Mouse (Mus musculus): ENCODE measurements at regions not wholly inside any gene's neighbourhood (a gene's known extent, or its start where the extent isn't known, plus 50 kb on each side); places are given as distances from the start of the nearest gene placed in this dataset.

DNA sequence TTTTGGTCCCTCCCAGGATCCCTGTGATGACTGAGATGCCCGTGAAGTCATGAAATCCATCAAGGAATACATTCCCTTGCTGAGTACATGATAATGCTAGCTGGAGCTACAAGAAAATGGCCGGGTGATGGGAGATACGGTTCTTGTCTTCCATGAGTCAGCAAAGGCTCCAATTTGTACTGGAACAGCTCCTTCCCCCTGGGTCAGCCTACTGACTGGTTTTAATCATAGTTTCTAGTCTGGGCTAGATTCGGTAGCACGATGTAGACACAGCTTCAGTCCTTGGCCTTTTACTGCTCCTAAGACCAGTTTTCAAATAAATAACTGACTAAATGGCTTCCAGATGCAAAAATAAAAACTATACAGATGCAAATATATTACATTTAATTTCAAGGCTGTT lies 557.5 kb downstream of the Epha4 start:
- no peak for DNase-seq
- intact Hi-C loops (cut with DNase I): no loop called here

DNA sequence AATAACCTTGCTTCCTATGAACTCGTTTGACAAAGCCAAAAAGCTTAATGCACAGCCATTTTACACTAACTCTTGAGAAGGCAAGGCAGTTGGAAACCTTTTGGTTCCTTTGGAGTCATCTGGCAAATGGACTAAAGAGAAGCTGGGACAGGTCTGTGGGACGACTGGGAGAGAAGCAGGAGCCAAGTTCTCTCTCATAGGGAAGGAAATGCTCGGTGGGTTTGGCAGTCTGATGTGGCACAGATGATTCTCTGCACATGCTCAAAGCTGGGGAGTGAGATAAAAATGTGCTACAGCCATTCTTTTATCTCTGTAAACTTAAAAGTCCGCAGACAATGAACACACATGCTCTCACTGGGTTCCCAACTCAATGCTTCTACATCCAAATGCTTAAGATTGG lies 556.2 kb downstream of the Epha4 start:
- no peak for DNase-seq
- intact Hi-C loops (cut with DNase I): no loop called here

DNA sequence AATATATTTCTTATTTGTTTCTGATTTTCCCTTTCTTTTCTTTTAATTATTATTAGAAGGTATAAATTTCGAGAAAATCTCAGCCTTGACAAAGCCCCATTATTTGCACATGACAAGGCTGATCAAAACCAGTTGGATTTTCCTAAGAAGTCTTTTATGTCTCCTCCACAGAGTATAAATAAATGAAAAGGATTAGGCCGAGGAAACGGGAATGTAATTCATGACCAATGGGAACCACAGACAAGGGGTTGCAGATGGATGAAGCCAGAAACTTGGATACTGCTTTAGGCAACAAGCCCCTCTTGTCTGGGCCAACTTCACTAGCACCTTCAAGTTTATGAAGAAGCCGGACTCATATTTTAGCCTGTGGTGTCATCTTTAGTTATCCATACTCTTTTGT lies 542.4 kb downstream of the Epha4 start:
- DNase-seq: no peak
- intact Hi-C loops (cut with DNase I): no loop called here

DNA sequence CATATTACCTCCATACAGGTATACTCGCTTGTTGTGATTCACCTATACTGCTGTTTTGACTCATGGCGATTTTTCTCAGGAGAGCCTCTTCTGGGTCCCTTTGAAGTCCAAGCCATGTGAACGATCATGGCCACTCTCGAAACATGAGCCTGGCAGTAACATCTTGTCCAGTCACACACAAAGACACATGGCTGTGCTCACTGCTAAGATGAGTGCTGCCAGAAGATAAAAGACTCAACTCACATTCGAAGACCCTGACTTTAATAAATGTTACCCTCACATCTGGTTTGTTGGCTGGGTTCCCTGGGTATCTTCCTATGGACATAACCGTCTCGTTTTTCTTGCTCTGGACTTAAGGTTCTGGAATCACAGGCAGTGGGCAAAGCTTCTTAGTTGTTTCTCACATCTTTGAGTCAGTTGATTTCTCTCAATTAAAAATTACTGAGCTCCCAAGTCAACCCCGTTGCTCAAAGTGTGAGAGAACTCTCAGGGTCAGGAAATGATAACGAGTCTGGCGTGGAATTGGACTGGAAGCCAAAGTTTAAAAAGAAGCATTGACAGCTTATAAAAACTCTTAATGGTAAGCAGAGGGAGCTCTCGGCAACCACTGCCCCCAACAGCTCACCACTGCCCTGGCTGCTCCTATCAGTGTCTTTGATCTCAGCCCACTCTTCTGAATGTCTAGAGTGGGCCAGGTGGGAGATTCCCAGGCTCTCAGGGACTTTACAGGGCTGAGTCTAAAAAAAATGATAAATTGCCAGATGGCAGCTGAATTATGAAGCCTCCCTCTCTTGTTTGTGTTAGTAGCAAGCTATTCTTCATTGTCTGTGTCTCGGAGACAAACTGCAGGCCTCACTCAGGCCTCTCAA lies 539.6 kb downstream of the Epha4 start:
- intact Hi-C loops (cut with DNase I): no loop called here
- DNase-seq: no peak

DNA sequence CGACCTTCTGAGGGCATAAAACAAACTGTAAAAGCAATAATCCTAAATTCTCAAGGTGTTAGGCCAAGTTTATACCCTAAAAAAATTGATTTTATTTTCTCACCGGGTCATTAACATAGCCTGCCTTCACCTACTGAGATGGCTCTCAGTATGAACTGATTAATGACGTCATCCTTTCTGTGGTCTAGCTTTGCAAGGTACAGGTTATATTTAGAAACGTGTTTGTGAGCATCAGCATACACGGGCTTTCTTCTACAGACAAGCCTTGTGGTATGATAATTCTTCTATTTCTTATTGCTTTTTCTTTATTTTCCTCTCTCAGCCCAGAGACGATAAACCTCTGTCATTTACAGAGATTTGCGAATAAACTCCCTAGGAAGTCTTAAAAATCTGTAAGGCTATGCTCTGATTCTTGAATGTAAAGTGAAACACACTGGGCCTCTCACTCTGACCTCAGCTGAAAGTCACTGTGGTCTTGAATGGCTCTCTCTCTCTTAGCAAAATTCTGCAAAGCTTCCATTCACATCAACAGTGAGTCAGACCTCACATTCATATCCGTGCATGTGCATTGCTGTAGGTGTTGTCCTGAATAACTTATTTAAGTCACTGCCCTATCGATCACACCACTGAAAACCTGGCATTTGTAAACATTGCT lies 534.3 kb downstream of the Epha4 start:
- DNase-seq: no peak
- intact Hi-C loops (cut with DNase I): no loop called here

DNA sequence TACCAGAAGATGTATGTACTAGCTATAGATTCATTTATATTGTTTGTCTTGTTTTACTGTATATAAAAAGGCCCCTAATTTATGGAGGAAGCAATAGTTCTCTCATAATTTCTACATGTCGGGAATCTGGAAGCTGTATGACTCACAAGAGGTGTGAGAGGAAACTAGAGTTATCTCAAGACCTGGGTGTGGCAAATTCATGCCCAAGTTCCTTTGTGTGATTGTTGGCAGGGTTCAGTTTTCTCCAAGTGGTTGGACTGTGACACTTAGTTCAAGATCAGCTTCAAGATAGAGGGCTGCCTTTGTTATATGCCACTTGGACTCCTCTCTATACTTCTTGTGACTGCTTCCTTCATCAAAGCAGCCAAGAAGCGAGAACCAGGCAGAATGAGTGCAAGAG lies 521.1 kb downstream of the Epha4 start:
- intact Hi-C loops (cut with DNase I): no loop called here

DNA sequence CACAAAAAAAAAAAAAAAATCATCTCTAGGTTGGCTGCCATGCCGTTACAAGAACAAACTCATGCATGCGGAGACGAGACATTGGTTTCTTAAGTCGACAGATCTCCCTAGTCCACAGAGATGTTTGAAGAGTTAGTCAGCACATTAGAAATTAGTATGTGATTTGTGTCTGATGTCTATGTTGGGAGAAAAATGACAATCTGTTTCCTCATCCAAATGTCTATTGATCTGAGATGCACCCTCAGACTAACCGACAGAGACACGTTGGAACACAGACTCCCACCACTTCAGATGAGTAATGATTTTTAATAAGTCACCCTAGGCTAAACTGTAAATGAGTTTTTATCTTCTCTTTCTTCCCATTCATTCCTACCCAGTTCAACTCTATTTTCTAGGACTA lies 506.9 kb downstream of the Epha4 start:
- no peak for DNase-seq
- intact Hi-C loops (cut with DNase I): no loop called here

More for the DNA sequence above, 521.1 kb downstream of the Epha4 start:
- DNase-seq: no peak

DNA sequence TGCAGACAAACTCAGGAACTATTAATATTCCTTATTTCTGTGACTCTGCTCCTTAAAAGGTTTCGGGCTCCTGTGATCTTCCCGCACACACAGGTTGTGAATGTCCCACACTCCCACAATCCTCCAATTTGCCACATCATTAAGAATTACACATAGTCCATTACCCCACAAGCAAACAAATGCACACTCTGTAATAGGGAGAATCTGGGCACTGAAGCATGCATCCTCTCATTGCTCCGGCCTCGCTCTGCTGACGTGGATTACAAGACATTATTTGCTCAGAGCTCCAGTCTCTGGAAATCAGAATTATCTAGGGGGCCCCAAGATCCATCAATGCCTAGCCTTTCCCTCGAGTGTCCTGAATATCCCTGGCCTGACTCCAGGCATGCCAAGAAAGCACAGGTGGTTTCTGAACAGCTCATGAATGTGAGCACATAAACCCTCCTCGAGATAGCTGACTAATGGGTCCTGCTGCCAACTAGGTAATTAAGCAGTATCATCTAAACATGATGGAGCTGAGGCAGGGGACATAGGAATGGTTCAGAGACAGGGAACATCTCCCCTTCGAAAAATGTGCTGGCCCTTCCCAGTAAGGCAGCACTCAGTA lies 504.2 kb downstream of the Epha4 start:
- intact Hi-C loops (cut with DNase I): no loop called here
- no peak for DNase-seq

DNA sequence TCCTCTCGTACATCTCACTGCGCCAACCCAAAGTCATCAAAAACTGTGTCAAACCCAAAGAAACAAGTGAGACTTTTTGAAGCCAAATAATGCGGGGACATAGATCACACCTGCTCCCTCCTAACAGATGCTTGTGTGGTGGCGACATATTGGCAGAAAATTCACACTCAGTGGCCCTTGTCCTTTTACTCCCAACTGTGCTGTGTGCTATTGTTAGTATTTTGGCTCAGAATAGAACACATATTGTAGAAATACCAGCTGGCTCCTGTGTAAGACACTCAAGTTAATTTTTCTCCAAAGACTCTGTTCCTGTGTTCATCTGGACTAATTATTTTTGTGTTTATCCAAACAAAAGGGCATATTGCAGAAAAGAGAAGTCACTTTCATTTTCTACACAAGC lies 487.2 kb downstream of the Epha4 start:
- intact Hi-C loops (cut with DNase I): no loop called here
- DNase-seq: no peak

DNA sequence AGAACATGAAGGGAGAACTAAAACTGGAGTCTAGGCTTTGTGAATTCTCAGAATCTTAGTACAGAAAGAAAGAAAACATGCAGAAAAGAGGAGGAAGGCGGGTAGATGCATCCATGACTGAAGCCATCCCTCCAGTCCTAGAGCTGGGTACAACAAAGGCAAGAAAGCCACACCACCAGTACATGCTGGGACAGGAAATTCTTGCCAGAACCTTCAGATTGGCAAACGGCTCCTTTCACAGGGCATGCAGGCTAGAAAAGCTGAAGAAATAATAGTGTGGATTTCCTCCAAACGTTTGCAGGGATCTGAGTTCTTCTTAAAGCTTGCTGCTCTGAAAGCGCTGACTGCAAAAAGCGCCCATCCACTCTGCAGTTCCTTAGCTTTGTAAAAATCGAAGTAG lies 486.7 kb downstream of the Epha4 start:
- intact Hi-C loops (cut with DNase I): no loop called here
- DNase-seq: no peak

DNA sequence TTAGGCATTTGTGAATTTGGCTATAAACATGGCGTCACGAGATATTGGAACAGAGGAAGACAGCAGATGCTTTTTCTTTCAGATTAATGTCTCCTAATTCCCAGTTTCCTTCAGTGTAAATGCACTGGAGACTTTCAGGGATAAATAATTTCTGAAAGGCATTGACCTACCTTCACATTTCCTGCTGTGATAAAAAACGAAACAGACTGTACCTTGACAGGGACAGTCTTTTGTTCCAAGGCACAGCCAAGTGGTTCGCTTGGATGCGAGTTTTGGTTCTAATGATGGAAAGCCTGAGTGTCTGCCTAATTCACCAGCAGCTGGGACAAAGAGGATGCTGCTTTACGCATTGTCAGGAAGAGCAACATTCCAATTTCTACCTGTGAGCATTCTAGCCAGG lies 485.8 kb downstream of the Epha4 start:
- DNase-seq: no peak
- intact Hi-C loops (cut with DNase I): no loop called here

DNA sequence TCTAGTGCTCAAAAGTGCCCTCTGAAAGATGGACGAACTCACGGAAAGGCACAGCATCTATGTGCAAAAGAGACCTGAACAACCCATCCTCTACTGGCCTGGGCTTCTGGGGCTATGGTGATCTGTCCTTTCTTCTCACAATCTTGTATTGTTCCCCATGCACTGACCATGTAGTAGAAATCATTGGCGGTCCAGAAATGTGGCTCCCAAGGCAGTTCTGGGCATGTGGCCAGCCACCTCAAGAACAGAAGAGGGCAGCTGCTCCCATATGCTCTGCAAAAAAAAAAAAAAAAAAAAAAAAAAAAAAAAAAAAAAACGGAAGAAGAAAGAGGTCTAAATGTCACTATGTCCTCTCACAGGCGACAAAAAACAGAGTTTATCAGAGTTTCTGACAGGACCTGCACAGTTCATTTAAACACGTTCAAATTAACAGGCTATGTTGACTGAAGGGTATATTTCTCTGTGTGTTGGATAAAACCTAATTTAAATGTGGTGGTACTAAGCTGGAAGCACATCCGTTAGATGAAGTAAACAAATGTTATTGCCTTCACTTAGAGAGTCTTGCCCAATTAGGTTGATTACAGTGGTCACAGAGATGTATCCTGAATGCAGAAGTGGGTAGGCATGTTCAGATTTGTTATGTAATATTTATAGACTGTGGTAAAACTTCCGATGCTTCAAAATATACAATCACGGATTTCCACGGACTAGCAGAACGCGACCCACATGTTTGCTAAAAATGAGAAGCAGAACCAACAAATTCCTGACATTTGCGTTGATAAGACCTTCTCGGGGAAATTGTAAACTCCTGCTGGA lies 470.9 kb downstream of the Epha4 start:
- intact Hi-C loops (cut with DNase I): no loop called here
- DNase-seq: no peak

DNA sequence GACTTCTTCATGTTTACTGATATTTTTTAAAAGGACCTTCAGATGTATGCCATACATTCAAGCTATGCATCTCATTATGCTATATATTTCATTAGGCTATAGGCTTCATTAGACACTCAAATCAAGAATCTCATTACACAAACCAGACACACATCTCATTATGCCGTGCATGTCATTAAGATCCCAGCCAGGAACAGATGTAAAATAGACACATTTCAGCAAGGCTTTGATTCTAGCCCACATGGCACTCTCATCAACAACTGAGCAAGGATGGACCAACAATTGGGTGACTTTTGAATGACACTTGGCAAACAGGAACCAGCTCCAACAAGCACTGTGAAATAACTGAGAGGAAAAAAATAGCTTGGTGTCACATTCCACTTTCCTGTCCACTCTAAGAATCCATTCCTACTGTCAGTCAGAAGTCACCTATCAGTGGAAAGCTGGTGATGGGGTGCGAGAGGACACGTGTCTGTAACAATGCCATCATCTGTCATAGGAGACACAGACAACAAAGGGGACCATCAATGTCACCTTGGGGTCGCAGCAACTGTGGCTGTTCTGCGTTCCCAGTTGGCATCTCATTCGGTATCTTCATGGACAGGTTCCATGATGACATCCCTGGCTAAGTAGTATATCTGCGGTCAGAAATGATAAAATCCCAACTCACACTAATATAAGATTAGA lies 466.0 kb downstream of the Epha4 start:
- intact Hi-C loops (cut with DNase I): no loop called here
- DNase-seq: no peak

DNA sequence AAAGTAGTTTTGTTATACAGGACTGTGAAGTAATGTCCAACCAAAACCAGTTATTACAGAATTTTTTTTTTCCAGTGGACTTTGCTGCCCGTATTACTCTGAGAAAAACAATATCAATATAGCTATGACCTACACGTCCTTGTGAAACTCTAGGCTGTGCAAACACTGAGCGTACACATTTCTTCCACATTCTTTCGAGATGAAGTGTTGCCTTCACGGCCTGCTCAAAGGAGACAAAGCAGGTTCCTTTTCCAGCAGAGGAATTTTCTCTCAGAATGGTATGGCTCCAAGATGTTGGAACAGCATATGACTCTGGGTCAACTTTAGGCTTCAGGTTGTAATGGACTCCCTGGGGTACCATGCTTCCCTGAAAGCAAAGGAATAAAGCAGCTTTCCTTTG lies 463.6 kb downstream of the Epha4 start:
- intact Hi-C loops (cut with DNase I): no loop called here
- DNase-seq: no peak

DNA sequence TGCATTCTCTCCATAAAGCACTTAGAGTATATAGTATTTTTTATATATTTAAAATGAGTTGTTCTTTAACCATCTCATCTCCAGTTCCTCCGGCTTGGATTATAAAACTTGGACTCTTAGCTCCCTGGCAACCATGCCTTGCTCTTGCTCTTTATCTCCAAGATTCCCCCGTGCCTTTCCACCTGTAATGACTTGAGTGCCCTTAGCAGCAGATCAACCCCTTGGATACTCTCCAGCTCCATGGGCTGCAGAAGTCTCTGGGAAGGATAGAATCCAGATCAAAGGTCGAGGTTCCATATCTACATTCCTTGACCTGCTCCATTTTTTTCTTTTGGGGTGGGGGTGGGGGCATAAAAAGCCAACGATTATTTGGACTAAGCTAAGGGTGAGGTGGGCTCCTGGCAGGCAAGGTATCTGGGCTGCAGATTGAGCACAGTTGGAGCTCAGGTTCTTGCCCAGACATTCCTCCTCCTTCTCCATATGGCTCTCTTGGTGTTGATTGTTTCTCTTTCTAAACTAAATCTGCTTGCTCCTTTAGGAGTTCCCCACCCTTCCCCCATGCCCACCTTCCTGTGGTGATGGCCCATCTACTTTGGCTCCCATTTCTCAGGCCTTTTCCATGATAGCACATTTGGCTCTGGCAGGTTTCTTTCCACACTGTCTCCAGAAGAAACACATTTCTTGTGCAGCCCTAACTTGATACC lies 460.9 kb downstream of the Epha4 start:
- DNase-seq: no peak
- intact Hi-C loops (cut with DNase I): no loop called here

DNA sequence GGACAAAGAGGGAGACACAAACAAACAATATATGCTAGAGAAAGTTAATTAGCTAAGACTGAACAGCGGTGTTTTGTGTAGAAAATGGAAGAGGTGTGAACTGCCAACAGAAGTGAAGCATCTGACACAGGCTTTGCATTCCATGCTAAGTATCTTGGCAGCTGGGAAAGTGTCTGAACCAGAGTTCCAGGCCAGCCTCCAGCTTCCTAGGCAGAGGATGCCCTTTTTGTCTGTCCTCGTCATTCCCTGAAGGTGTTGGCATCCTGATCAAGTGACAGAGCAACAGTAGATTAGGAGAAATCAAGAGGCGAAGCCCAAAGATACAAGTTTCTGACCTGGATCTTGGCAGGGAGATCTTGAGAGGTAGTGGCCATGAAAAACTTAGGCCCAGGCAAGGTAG lies 452.4 kb downstream of the Epha4 start:
- no peak for DNase-seq
- intact Hi-C loops (cut with DNase I): no loop called here

DNA sequence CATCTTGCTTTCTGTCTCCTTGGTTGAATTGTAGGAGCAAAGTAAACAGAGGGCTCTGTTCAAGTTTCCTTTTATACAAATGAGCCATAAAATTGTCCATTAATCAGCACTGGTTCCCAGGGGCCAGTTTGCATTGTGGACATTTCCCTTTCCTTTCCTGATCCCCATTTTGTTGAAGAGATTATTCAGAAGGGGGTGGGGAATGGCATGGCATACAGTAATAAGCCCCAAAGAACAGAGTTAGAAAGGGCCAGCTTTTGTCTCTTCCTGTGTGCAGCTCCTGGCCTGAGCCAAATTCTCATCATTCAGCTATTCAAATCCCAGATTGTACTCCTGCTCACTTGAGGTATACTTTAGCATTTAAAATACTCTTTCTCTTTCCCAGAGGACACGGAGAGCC lies 441.8 kb downstream of the Epha4 start:
- no peak for DNase-seq
- intact Hi-C loops (cut with DNase I): no loop called here

DNA sequence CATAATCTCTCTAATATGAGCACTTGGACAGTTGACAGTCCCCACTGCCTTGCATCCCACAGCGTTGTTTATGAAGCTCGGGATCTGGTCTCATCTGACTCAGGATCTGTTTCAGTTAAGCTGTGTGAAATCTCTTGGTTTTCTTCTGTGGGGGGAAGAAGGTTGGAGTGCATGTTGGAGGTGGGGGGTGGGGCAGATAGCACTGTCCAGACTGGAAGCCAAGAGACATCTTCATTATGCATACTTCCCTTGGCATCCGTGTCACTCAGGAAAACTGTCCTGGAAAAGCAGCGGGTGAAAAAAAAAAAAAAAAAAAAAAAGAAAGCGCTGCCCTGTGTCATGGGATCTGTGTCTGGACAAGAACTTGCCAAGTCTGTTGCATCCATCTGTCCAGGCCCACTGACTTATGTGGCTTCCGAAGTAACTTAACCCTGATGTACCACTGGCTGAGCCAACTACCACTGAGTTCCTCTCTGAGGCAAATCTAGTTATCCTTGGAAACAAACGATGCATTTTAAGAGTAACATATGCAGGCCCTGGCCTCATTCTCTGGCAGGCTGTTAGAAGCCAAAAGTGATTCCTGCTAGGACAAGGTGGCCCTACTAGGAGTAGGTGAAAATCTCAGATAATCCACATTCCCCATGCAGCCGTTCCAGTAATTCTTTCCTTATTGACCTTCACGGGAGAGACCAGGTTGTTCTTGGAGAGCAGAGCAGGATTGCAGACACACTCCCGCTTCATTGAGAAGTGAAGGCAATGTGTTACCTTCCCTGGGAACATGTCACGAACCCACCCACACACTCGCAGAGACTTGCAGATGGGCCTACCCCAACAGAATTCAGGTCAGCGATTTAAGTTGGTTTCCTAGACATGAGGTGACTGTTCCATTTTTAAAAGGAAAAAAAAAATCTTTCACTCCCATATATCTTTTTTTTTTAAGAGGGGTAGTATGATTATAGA lies 439.7 kb downstream of the Epha4 start:
- intact Hi-C loops (cut with DNase I): no loop called here
- no peak for DNase-seq

DNA sequence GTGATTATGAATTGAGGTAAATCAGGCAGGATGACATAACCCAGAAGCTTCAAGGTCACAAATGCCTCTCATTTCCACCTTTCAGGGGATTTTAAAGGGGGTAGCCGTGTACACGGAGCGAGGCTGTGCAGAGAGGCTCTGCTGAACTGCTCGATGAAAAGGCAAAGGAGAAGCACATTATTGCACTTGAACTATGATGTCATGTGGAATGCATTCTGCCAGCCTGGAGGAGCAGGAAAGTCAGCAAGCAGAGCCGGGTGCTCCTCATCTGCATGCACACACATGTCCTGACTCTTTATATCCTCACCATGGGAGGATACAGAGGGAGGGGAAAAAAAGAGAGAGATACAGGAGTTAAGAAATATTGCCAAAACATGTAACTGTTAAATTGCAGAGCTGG lies 434.1 kb downstream of the Epha4 start:
- no peak for DNase-seq
- intact Hi-C loops (cut with DNase I): no loop called here

Measured in gastrocnemius, postnatal 36 days (tissue).